Mouse (Mus musculus): ENCODE results near the gene Asphd2. TPM values are rescaled to one million over a fixed set of nuclear protein-coding genes. Genes with fewer than 3 reads are reported as not detected.

Gene Asphd2
- total and polyA plus RNA-seq, 3 experiments, result 0.08 TPM; not detected in 2

- no peak for DNase-seq (ENCODE audit: low read depth, low spot score)
- no peak overlapping the region for H3K4me3 ChIP-seq (ENCODE audit: control insufficient read depth in 1 of 2, insufficient read depth in 1 of 2, low read depth in 2 of 2, low read length in 2 of 2)
- no peaks in the 10 kb centered on the region for H3K36me3 ChIP-seq (ENCODE audit: control insufficient read depth in 1 of 2, insufficient read depth in 2 of 2, low read length in 2 of 2)
- no peaks in the 10 kb centered on the region for H3K4me1 ChIP-seq (ENCODE audit: control insufficient read depth in 1 of 2, insufficient read depth in 2 of 2, low read length in 2 of 2)
- no peak overlapping the region for H3K9ac ChIP-seq (ENCODE audit: control insufficient read depth, low read depth, low read length, poor library complexity, severe bottlenecking)
- H3K27ac ChIP-seq (ENCODE audit: control insufficient read depth, low read depth, low read length), result no peak overlapping the region
- TF ChIP-seq GATA1 (IDR thresholded peaks at IDR 0.05; ENCODE audit: low read depth, low read length) (no peak), RAD21 (IDR thresholded peaks at IDR 0.05; ENCODE audit: low read depth, low read length) (no peak), GABPA (IDR thresholded peaks at IDR 0.05; ENCODE audit: low read depth, low read length) (no peak), POLR2A (IDR thresholded peaks at IDR 0.05; ENCODE audit: control insufficient read depth in 1 of 2, insufficient read depth in 1 of 2, low read depth in 1 of 2, low read length in 2 of 2, poor library complexity in 1 of 2) (no peak), ZMIZ1 (IDR thresholded peaks at IDR 0.05; ENCODE audit: low read depth, low read length) (no peak), MAFK (IDR thresholded peaks at IDR 0.05; ENCODE audit: borderline replicate concordance, low read depth, low read length) (no peak), CHD2 (IDR thresholded peaks at IDR 0.05; ENCODE audit: low read length) (no peak), MAX (IDR thresholded peaks at IDR 0.05; ENCODE audit: low read length) (no peak), USF1 (IDR thresholded peaks at IDR 0.05; ENCODE audit: low read depth, low read length) (no peak), MYC (IDR thresholded peaks at IDR 0.05; ENCODE audit: low read depth, low read length) (no peak), SMC3 (IDR thresholded peaks at IDR 0.05; ENCODE audit: low read depth, low read length) (no peak), E2F4 (IDR thresholded peaks at IDR 0.05; ENCODE audit: borderline replicate concordance, low read depth, low read length) (no peak), HCFC1 (IDR thresholded peaks at IDR 0.05; ENCODE audit: low read depth, low read length) (no peak), USF2 (IDR thresholded peaks at IDR 0.05; ENCODE audit: borderline replicate concordance in 1 of 2, insufficient read depth in 1 of 2, low read depth in 1 of 2, low read length in 2 of 2) (no peak), KAT2A (conservative IDR thresholded peaks at IDR 0.05; ENCODE audit: low read depth, low read length) (no peak), ZNF384 (IDR thresholded peaks at IDR 0.05; ENCODE audit: low read depth, low read length) (no peak), NRF1 (IDR thresholded peaks at IDR 0.05; ENCODE audit: insufficient read depth, low read depth, low read length, poor library complexity, severe bottlenecking) (no peak), TCF12 (IDR thresholded peaks at IDR 0.05; ENCODE audit: low read depth, low read length) (no peak)
- H3K27me3 ChIP-seq (ENCODE audit: control insufficient read depth in 1 of 2, insufficient read depth in 2 of 2, low read length in 2 of 2), result no peaks in the 10 kb centered on the region
- no peaks in the 10 kb centered on the region for H3K9me3 ChIP-seq (replicated peaks; ENCODE audit: insufficient read depth, low read length)
- H3K79me2 ChIP-seq (ENCODE audit: control insufficient read depth, insufficient read depth, low read length, poor library complexity), result no peaks in the 10 kb centered on the region
Measured at GRCm38 (mm10) chr5:112431120-112431775, 36.6 kb upstream of the Asphd2 start.

- Histone ChIP-seq H3K27ac (ENCODE audit: control insufficient read depth, low read depth, low read length) (no peak overlapping the region), H3K4me3 (ENCODE audit: control insufficient read depth in 1 of 2, insufficient read depth in 1 of 2, low read depth in 2 of 2, low read length in 2 of 2) (no peak overlapping the region), H3K9me3 (replicated peaks; ENCODE audit: insufficient read depth, low read length) (no peaks in the 10 kb centered on the region), H3K4me1 (ENCODE audit: control insufficient read depth in 1 of 2, insufficient read depth in 2 of 2, low read length in 2 of 2) (no peaks in the 10 kb centered on the region), H3K36me3 (ENCODE audit: control insufficient read depth in 1 of 2, insufficient read depth in 2 of 2, low read length in 2 of 2) (no peaks in the 10 kb centered on the region), H3K79me2 (ENCODE audit: control insufficient read depth, insufficient read depth, low read length, poor library complexity) (no peaks in the 10 kb centered on the region), H3K27me3 (ENCODE audit: control insufficient read depth in 1 of 2, insufficient read depth in 2 of 2, low read length in 2 of 2) (no peaks in the 10 kb centered on the region), H3K9ac (ENCODE audit: control insufficient read depth, low read depth, low read length, poor library complexity, severe bottlenecking) (no peak overlapping the region)
- DNase-seq (ENCODE audit: low read depth, low spot score), result peak; percentile 7
- TF ChIP-seq ZKSCAN1 (IDR thresholded peaks at IDR 0.05; ENCODE audit: low read depth, low read length), result no peak
- TF ChIP-seq CTCF (IDR thresholded peaks at IDR 0.05 in 2 of 3, conservative IDR thresholded peaks at IDR 0.05 in 1 of 3; ENCODE audit: control insufficient read depth in 1 of 3, insufficient read depth in 1 of 3, low read depth in 2 of 3, low read length in 3 of 3, poor library complexity in 1 of 3, severe bottlenecking in 1 of 3), result peak; percentile 25 to 56 (median 46); a peak in 5 of 6 replicates
- peak; percentile 46 for TF ChIP-seq RAD21 (IDR thresholded peaks at IDR 0.05; ENCODE audit: low read depth, low read length)
- peak; percentile 32 for TF ChIP-seq ZC3H11A (IDR thresholded peaks at IDR 0.05; ENCODE audit: low read depth, low read length)
- peak; percentile 35 for TF ChIP-seq SMC3 (IDR thresholded peaks at IDR 0.05; ENCODE audit: low read depth, low read length)
Measured at GRCm38 (mm10) chr5:112428944-112429343, 34.3 kb upstream of the Asphd2 start.
